Comparison of ENCODE assay signal across 10 mouse cellular contexts in genomic region chr14:12062628-12063360, GRCm38 (mm10).
A peak's percentile ranks its signal among the peaks of the same experiment; 100 is the strongest.
DNase-seq lines count a peak whose midpoint lies in the region; TF ChIP-seq lines count a peak whose summit lies in the region.
"Had no signal": no experiment of that assay in that cellular context is flagged by ENCODE, and none has a peak within 500 bp of the region (broad histone marks: within the 10 kb centered on the region; RNA-seq: fewer than 3 reads in every experiment).

No protein-coding gene starts in this region.

- DNase-seq in gastrocnemius, adult 2 months: no peak
- DNase-seq in gastrocnemius, adult 18-20 months (ENCODE audit: low spot score): no peak
- DNase-seq in layer of hippocampus, adult 8-10 months (ENCODE audit: low spot score in 2 of 2): peak; percentile 33 to 36
- DNase-seq in layer of hippocampus, postnatal 25 days (ENCODE audit: extremely low spot score in 1 of 2, low spot score in 1 of 2): no peak
- peak; percentile 30 to 49 for DNase-seq in adrenal gland, postnatal 36 days
- DNase-seq in lung, postnatal 14 days: peak; percentile 22
- no peak for DNase-seq in embryo, embryonic 10 days (ENCODE audit: low spot score)
- DNase-seq in urinary bladder, postnatal 14 days (ENCODE audit: low spot score): no peak
- DNase-seq: cerebellum, postnatal 36 days; liver had no signal

- TF ChIP-seq CTCF in gastrocnemius, adult 2 months (IDR thresholded peaks at IDR 0.05): no peak

- no peak overlapping the region for H3K4me3 ChIP-seq in gastrocnemius, adult 2 months

- intact Hi-C loops in gastrocnemius, adult 2 months (cut with DNase I): no loop called here

- H3K27ac ChIP-seq in gastrocnemius, adult 2 months: peak overlapping the region; percentile 51

Comparison
In these comparisons a context has a peak if more than half of its experiments do, and no peak if none do; other contexts are left out.
1. DNase-seq: peak in layer of hippocampus, adult 8-10 months (2 of 2), adrenal gland, postnatal 36 days (2 of 2) and lung, postnatal 14 days (single experiment); none in gastrocnemius, adult 2 months (single experiment), gastrocnemius, adult 18-20 months (single experiment), layer of hippocampus, postnatal 25 days (0 of 2), embryo, embryonic 10 days (single experiment) and urinary bladder, postnatal 14 days (single experiment).